Mouse (Mus musculus) heart, postnatal 0 days (tissue): Measurements from ENCODE around the gene Olfr93. TPM values are rescaled to one million over a fixed set of nuclear protein-coding genes. Genes with fewer than 3 reads are reported as not detected.

ENCODE experiments used
- ATAC-seq: fragments of 200-750 bp; cut with Nextera tagmentation; 2 replicates; pipeline ENCODE4 v1.8.0; 2017; ENCODE audit warnings: low read depth, moderate number of reproducible peaks, moderate library complexity; ENCODE audit not compliant: insufficient read depth
- DNase-seq: peaks from one replicate; pipeline ENCODE4 v3.0.0-alpha.2; 2016; ENCODE audit warnings: low spot score
- H3K27ac ChIP-seq: fragments of 300-500 bp; sonication (generic); 2 replicates; pipeline ENCODE4 v1.5.1; 2014; ENCODE audit warnings: low read depth, mild to moderate bottlenecking
- H3K27me3 ChIP-seq: fragments of 300-500 bp; sonication (generic); 2 replicates; pipeline ENCODE4 v1.6.1; 2014; ENCODE audit warnings: low read length, mixed read lengths; ENCODE audit not compliant: control insufficient read depth, insufficient read depth
- H3K36me3 ChIP-seq: fragments of 300-500 bp; sonication (generic); replicated peaks from 2 replicates; pipeline ENCODE4 v1.6.1; 2014; ENCODE audit warnings: low read length, mixed read lengths; ENCODE audit not compliant: control insufficient read depth, insufficient read depth
- H3K4me1 ChIP-seq: fragments of 300-500 bp; sonication (generic); 2 replicates; pipeline ENCODE4 v1.6.1; 2014; ENCODE audit warnings: antibody characterized with exemption; ENCODE audit not compliant: control insufficient read depth, insufficient read depth
- H3K4me2 ChIP-seq: fragments of 300-500 bp; sonication (generic); 2 replicates; pipeline ENCODE4 v1.6.1; 2014; ENCODE audit warnings: low read depth, mild to moderate bottlenecking, low read length, moderate library complexity
- H3K4me3 ChIP-seq: fragments of 300-500 bp; sonication (generic); 2 replicates; pipeline ENCODE4 v1.5.1; 2014; ENCODE audit warnings: low read depth, low read length
- H3K9ac ChIP-seq: fragments of 300-500 bp; sonication (generic); replicated peaks from 2 replicates; pipeline ENCODE4 v1.6.1; 2014; ENCODE audit warnings: low read depth, low read length, mixed read lengths
- H3K9me3 ChIP-seq: fragments of 300-500 bp; sonication (generic); replicated peaks from 2 replicates; pipeline ENCODE4 v1.6.1; 2016; ENCODE audit warnings: low read length; ENCODE audit not compliant: control insufficient read depth
- CTCF ChIP-seq: IDR thresholded peaks from 2 replicates; pipeline ENCODE4 v1.5.1; 2016; ENCODE audit warnings: antibody characterized with exemption, control low read depth, low read depth
- EP300 ChIP-seq: IDR thresholded peaks from 2 replicates; pipeline ENCODE4 v1.6.1; 2016; ENCODE audit warnings: antibody characterized with exemption, low read depth
- WGBS: fragments of 180-500 bp; shearing (Covaris S2); extraction: QIAGEN DNeasy Blood & Tissue Kit; methylation state at CpG from one replicate; pipeline ENCODE4 v1.1.7; 2014; 5-methylcytosine and 5-hydroxymethylcytosine counted together
- polyA plus RNA-seq: library from polyadenylated mRNA; unstranded; fragments of >200 nt; fragmentation: Nextera tagmentation; extraction: Ambion mirVana; gene quantifications from 2 replicates; pipeline ENCODE4 v1.2.1, GENCODE M21; 2015
- total RNA-seq: library from RNA; depleted of rRNA; stranded (reverse); fragments of >200 nt; gene quantifications from 2 replicates; pipeline ENCODE4 v1.2.3, GENCODE M21; 2014; ENCODE audit warnings: low replicate concordance; rRNA removed

Gene Olfr93
- total RNA-seq (not detected in 2 replicates), polyA plus RNA-seq (not detected in 2 replicates)

DNA sequence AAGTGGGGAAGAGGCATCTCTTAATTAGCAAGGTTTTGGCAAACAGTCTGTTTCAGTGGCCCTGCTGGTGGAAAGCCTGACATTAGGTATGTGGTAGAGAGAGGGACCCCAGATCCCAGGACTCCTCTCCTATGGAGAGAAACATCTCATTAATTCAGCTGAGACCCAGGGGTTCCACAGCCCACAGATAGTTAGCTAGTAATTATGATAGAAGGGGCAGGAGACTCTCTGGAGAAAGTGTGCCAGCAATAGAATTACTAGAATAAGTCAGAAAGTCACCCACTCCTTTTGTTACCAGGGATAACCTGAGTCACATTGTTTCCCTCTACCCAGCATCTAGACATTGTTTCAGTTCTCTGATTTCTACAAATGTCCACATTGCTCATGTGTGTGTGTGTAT is at the start of gene Olfr93:
Gene Olfr93 (minus strand): TSS at position 101 of the 400 bp plus-strand sequence.
- Histone ChIP-seq H3K4me2 (no peak within 1 kb of the TSS), H3K36me3 (no peaks in the 10 kb centered on the region), H3K9ac (no peak within 1 kb of the TSS), H3K9me3 (no peaks in the 10 kb centered on the region), H3K27ac (no peak within 1 kb of the TSS), H3K27me3 (no peaks in the 10 kb centered on the region), H3K4me1 (no peaks in the 10 kb centered on the region), H3K4me3 (no peak within 1 kb of the TSS)
- ATAC-seq (no peak), DNase-seq (no peak)
- TF ChIP-seq CTCF: no peak
- TF ChIP-seq EP300: no peak

DNA sequence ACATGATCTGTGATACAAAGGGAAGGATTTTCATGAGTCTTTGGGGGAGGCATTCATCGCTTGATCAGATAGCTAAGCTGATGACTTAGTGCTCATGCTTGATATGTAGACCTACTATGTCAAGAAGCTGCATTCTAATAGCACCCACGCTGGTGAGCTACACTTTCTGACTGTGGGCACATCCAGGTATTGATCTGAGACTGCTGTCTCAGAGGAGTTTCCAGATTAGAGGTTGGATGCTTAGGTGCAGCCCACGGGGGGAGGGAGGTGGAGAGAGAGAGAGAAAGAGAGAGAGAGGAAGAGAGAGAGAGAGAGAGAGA is 42.6 kb upstream of the Olfr93 start:
- WGBS: 24% methylated on average over 3 of the region's 3 CpGs

DNA sequence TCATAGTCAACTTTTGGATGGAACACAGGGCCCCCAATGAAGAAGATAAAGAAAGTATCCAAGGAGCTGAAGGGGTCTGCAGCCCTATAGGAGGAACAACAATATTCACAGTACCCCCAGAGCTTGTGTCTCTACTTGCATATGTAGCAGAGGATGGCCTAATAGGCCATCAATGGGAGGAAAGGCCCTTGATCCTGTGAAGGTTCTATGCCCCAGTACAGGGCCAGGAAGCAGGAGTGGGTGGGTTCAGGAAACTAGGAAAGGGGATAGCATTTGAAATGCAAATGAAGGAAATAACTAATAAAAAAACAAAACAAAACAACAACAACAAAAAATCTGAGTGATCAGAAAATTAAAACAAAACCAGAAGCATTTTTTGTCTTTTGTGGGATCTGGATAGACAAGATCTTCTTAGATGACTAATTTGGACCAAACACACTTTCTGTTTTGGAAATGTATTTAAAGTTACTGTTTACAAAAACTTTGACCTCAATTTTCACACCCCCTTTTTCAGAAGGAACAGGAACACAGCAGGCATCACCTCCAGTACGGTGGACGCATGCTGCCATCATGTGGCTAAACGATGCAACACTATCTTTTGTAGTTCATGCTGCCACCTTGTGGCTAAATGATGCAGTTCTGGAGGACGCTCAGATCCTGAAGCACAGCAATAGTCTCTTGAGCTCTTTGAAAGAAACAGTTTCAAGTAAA is 42.1 kb upstream of the Olfr93 start:
- ATAC-seq: peak; percentile 73; the same call in 1 of the 2 replicates
- H3K27ac ChIP-seq: no peak overlapping the region
- H3K4me3 ChIP-seq: no peak overlapping the region
- peak; percentile 79 for DNase-seq
- peaks cover 7% of the 10 kb centered on the region for H3K27me3 ChIP-seq
- H3K4me2 ChIP-seq: no peak overlapping the region
- no peak overlapping the region for H3K9ac ChIP-seq
- TF ChIP-seq CTCF (peak; percentile 100), EP300 (no peak)
- no peaks in the 10 kb centered on the region for H3K9me3 ChIP-seq
- H3K36me3 ChIP-seq: no peaks in the 10 kb centered on the region
- no peaks in the 10 kb centered on the region for H3K4me1 ChIP-seq
- WGBS: under 1% methylated on average over 4 of the region's 4 CpGs

More for the DNA sequence above, 42.6 kb upstream of the Olfr93 start:
- DNase-seq (no peak), ATAC-seq (no peak)
- no peak for TF ChIP-seq EP300
- TF ChIP-seq CTCF: no peak
- H3K4me2 ChIP-seq: no peak overlapping the region
- no peak overlapping the region for H3K9ac ChIP-seq
- H3K4me1 ChIP-seq: no peaks in the 10 kb centered on the region
- peaks cover 2% of the 10 kb centered on the region; the same call in 1 of the 2 replicates for H3K27me3 ChIP-seq
- H3K9me3 ChIP-seq: no peaks in the 10 kb centered on the region
- no peak overlapping the region for H3K27ac ChIP-seq
- H3K36me3 ChIP-seq: no peaks in the 10 kb centered on the region
- H3K4me3 ChIP-seq: no peak overlapping the region

DNA sequence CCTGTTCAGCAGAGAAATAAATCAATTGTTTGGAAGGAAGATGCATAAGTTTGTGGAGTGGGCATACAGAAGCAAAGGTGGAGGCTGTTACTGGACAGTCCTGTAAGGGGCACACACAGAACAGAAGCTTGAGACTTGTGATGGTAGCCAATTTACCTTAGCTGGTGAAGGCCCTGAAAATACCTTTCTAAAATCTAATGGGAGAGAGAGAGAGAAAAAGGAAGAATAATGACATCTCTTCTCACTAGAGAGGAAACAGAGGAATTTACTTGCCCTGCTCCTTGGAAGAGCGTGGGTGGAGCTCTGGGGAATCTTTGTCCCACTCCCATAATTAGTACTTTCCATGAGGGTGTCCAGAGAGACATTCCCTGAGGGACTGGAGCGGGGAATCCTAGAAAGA is 39.6 kb upstream of the Olfr93 start, which contains the start of gene Olfr94:
Gene Olfr94 (minus strand): TSS at position 101 of the 400 bp plus-strand sequence.
- H3K4me3 ChIP-seq: no peak within 1 kb of the TSS
- WGBS: 60% methylated on average over 2 of the region's 2 CpGs
- DNase-seq (no peak), ATAC-seq (no peak)
- H3K27ac ChIP-seq: no peak within 1 kb of the TSS
- H3K4me2 ChIP-seq: no peak within 1 kb of the TSS
- H3K9me3 ChIP-seq: no peaks in the 10 kb centered on the region
- peaks cover 32% of the 10 kb centered on the region for H3K27me3 ChIP-seq
- no peaks in the 10 kb centered on the region for H3K4me1 ChIP-seq
- no peak within 1 kb of the TSS for H3K9ac ChIP-seq
- TF ChIP-seq EP300: no peak
- H3K36me3 ChIP-seq: no peaks in the 10 kb centered on the region

DNA sequence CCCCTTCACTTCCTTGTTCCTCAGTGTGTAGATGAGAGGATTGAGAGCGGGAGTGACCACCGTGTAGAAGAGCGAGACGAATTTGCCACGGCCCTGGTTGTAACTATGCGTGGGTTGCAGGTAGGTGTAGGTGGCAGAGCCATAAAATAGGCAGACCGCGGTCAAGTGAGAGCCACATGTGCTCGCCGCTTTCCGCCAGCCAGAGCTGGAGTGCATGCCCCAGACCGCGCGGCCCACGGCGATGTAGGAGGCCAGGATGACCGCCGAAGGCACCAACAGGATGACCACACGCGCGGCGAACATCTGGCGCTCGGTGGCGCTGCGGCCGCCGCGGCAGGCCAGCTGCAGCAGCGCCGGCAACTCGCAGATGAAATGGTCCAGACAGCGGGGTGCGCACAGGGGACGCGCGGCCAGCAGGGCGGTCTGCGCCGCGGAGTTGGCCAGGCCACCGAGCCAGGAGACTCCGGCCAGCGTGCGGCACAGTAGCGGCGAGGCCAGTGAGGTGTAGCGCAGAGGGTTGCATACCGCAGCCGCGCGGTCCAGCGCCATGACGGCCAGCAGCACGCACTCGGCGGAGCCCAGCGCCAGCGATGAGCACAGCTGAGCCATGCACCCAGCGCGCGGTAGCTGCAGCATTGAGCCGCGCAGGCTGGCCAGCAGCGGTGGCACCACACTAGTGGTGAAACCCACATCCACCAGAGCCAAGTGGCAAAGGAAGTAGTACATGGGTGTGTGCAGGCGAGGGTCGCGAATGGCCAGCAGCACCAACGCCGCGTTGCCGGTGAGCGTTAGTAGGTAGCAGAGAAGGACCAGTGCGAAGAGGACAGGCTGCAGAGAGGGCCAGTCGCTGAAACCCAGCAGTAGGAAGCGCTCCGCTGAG is 35.8 kb upstream of the Olfr93 start:
- DNase-seq: no peak
- no peak for TF ChIP-seq CTCF
- TF ChIP-seq EP300: no peak
- peak overlapping the region; percentile 75 for H3K4me2 ChIP-seq
- H3K4me3 ChIP-seq: peak overlapping the region; percentile 41
- H3K9ac ChIP-seq: no peak overlapping the region
- H3K27ac ChIP-seq: no peak overlapping the region
- no peaks in the 10 kb centered on the region for H3K4me1 ChIP-seq
- H3K9me3 ChIP-seq: no peaks in the 10 kb centered on the region
- peak; percentile 47; the same call in 1 of the 2 replicates for ATAC-seq
- no peaks in the 10 kb centered on the region for H3K36me3 ChIP-seq
- H3K27me3 ChIP-seq: peaks cover 42% of the 10 kb centered on the region
- WGBS: 1% methylated on average over 77 of the region's 77 CpGs
